Mouse (Mus musculus) liver, postnatal 0 days (tissue): ENCODE data around the gene Rhob. TPM values are rescaled to one million over a fixed set of nuclear protein-coding genes. Genes with fewer than 3 reads are reported as not detected.

ENCODE experiments used
- ATAC-seq: fragments of 200-750 bp; cut with Nextera tagmentation; 2 replicates; pipeline ENCODE4 v1.8.0; 2017; ENCODE audit warnings: mild to moderate bottlenecking, moderate library complexity
- DNase-seq: peaks from one replicate; pipeline ENCODE4 v3.0.0-alpha.2; 2016
- H3K27ac ChIP-seq: fragments of 300-500 bp; sonication (generic); 2 replicates; pipeline ENCODE4 v1.5.1; 2014; ENCODE audit warnings: antibody characterized with exemption, moderate library complexity, mild to moderate bottlenecking, low read depth
- H3K27me3 ChIP-seq: fragments of 300-500 bp; sonication (generic); 2 replicates; pipeline ENCODE4 v1.6.1; 2014; ENCODE audit warnings: low read length, control low read depth, mixed read lengths; ENCODE audit not compliant: insufficient read depth
- H3K36me3 ChIP-seq: fragments of 300-500 bp; sonication (generic); replicated peaks from 2 replicates; pipeline ENCODE4 v1.6.1; 2014; ENCODE audit warnings: mild to moderate bottlenecking, control low read depth, low read length, moderate library complexity, mixed read lengths; ENCODE audit not compliant: insufficient read depth
- H3K4me1 ChIP-seq: fragments of 300-500 bp; sonication (generic); 2 replicates; pipeline ENCODE4 v1.6.1; 2014; ENCODE audit warnings: antibody characterized with exemption, mild to moderate bottlenecking, control low read depth; ENCODE audit not compliant: insufficient read depth
- H3K4me2 ChIP-seq: fragments of 300-500 bp; sonication (generic); 2 replicates; pipeline ENCODE4 v1.6.1; 2014; ENCODE audit warnings: low read depth, mild to moderate bottlenecking, low read length, moderate library complexity, mixed read lengths
- H3K4me3 ChIP-seq: fragments of 300-500 bp; sonication (generic); 2 replicates; pipeline ENCODE4 v1.5.1; 2014; ENCODE audit warnings: low read depth, low read length
- H3K9ac ChIP-seq: fragments of 300-500 bp; sonication (generic); replicated peaks from 2 replicates; pipeline ENCODE4 v1.6.1; 2014; ENCODE audit warnings: mild to moderate bottlenecking, moderate library complexity
- H3K9me3 ChIP-seq: fragments of 300-500 bp; sonication (generic); 2 replicates; pipeline ENCODE4 v1.6.1; 2016; ENCODE audit warnings: mild to moderate bottlenecking, control low read depth, low read length, mixed read lengths
- CTCF ChIP-seq: sonication (generic); IDR thresholded peaks from 2 replicates; pipeline ENCODE4 v1.5.1; 2016; ENCODE audit warnings: antibody characterized with exemption, low read depth
- EP300 ChIP-seq: IDR thresholded peaks from 2 replicates; pipeline ENCODE4 v1.6.1; 2016; ENCODE audit warnings: antibody characterized with exemption, low read depth, mild to moderate bottlenecking
- WGBS: fragments of 180-500 bp; shearing (Covaris S2); extraction: QIAGEN DNeasy Blood & Tissue Kit; methylation state at CpG from one replicate; pipeline ENCODE4 v1.1.7; 2014; ENCODE audit not compliant: insufficient replicate concordance; 5-methylcytosine and 5-hydroxymethylcytosine counted together
- polyA plus RNA-seq: library from polyadenylated mRNA; unstranded; fragments of >200 nt; fragmentation: Nextera tagmentation; extraction: Ambion mirVana; gene quantifications from 2 replicates; pipeline ENCODE4 v1.2.1, GENCODE M21; 2015

The Rhob gene
- polyA plus RNA-seq, 1 experiment from 2014 or later = 6.9 TPM

- no peak overlapping the region for H3K27ac ChIP-seq
- ATAC-seq (no peak), DNase-seq (no peak)
- H3K9me3 ChIP-seq = no peaks in the 10 kb centered on the region
- TF ChIP-seq CTCF = no peak
- TF ChIP-seq EP300 = no peak
- no peak overlapping the region for H3K9ac ChIP-seq
- peaks cover 8% of the 10 kb centered on the region for H3K4me1 ChIP-seq
- H3K27me3 ChIP-seq = no peaks in the 10 kb centered on the region
- no peak overlapping the region for H3K4me2 ChIP-seq
- H3K4me3 ChIP-seq = no peak overlapping the region
- 73% methylated on average over 5 of the region's 5 CpGs for WGBS
- H3K36me3 ChIP-seq = no peaks in the 10 kb centered on the region
These were observed 37.5 kb upstream of the Rhob start for GRCm38 (mm10) chr12:8537291-8537690.

GRCm38 (mm10) chr12:8536221-8536965 is 36.6 kb upstream of the Rhob start:
- Histone ChIP-seq H3K4me3 (no peak overlapping the region), H3K27me3 (no peaks in the 10 kb centered on the region), H3K4me1 (peaks cover 8% of the 10 kb centered on the region), H3K27ac (no peak overlapping the region), H3K36me3 (no peaks in the 10 kb centered on the region), H3K4me2 (no peak overlapping the region), H3K9me3 (no peaks in the 10 kb centered on the region), H3K9ac (no peak overlapping the region)
- DNase-seq = no peak
- no peak for TF ChIP-seq CTCF
- no peak for TF ChIP-seq EP300
- WGBS = 74% methylated on average over 9 of the region's 9 CpGs
- ATAC-seq = no peak

DNA sequence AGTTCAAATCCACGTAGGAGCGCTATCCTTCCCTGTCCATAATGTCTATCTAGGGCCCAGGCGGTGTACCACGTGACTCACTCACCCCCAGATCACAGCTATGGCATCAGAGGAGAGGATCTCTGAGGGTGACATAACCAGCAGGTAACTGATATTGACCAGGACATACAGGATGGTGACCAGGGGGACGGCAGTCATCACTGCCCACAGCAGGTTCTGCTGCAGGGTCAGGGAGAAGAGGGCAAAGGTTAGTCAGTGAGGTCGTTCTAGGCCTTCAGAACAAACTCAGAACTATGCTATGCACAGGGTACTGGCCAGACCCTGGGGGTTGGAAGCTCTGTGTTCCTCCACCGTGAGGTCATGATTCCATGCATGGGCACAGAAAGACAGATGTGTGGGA is 35.8 kb upstream of the Rhob start:
- Histone ChIP-seq H3K36me3 (no peaks in the 10 kb centered on the region), H3K27me3 (no peaks in the 10 kb centered on the region), H3K4me1 (peaks cover 8% of the 10 kb centered on the region), H3K4me3 (no peak overlapping the region), H3K4me2 (no peak overlapping the region), H3K27ac (no peak overlapping the region), H3K9me3 (no peaks in the 10 kb centered on the region), H3K9ac (no peak overlapping the region)
- WGBS = 67% methylated on average over 7 of the region's 7 CpGs
- TF ChIP-seq EP300 (no peak), CTCF (no peak)
- no peak for DNase-seq
- no peak; the same call in 1 of the 2 replicates for ATAC-seq

DNA sequence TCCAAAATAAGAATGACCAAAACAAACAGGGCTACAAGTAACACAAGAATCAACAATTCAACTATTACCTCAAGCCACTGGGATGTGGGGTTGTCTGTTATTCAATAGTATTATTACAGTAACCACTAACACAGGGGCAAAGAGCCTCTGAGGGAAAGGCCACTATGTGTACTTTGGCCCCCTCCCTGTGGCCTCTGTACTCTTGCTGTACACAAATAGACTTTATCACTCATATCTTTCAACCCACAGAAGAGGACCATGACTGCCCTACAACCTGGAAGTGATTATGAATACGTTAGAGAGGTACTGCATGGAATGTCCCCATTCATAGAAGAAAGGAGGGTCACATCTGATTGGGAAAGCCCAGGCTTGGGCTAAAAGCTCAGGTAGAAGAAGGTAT is 35.1 kb upstream of the Rhob start:
- H3K36me3 ChIP-seq = no peaks in the 10 kb centered on the region
- no peak overlapping the region for H3K27ac ChIP-seq
- no peaks in the 10 kb centered on the region for H3K9me3 ChIP-seq
- no peak for TF ChIP-seq CTCF
- no peak for TF ChIP-seq EP300
- H3K27me3 ChIP-seq = no peaks in the 10 kb centered on the region
- no peak overlapping the region for H3K4me3 ChIP-seq
- H3K4me2 ChIP-seq = no peak overlapping the region
- 50% methylated on average over 1 of the region's 1 CpGs for WGBS
- DNase-seq (no peak), ATAC-seq (peak; percentile 33; the same call in 1 of the 2 replicates)
- H3K9ac ChIP-seq = no peak overlapping the region
- H3K4me1 ChIP-seq = peaks cover 7% of the 10 kb centered on the region

- no peak for DNase-seq
- H3K27me3 ChIP-seq = no peaks in the 10 kb centered on the region
- 61% methylated on average over 5 of the region's 5 CpGs for WGBS
- TF ChIP-seq EP300 (no peak), CTCF (no peak)
- no peak overlapping the region for H3K4me3 ChIP-seq
- H3K4me1 ChIP-seq = no peaks in the 10 kb centered on the region
- no peaks in the 10 kb centered on the region for H3K9me3 ChIP-seq
- H3K4me2 ChIP-seq = no peak overlapping the region
- no peak overlapping the region for H3K9ac ChIP-seq
- ATAC-seq = no peak
- no peak overlapping the region for H3K27ac ChIP-seq
- H3K36me3 ChIP-seq = no peaks in the 10 kb centered on the region
These were observed 28.0 kb upstream of the Rhob start for GRCm38 (mm10) chr12:8527770-8528169.

DNA sequence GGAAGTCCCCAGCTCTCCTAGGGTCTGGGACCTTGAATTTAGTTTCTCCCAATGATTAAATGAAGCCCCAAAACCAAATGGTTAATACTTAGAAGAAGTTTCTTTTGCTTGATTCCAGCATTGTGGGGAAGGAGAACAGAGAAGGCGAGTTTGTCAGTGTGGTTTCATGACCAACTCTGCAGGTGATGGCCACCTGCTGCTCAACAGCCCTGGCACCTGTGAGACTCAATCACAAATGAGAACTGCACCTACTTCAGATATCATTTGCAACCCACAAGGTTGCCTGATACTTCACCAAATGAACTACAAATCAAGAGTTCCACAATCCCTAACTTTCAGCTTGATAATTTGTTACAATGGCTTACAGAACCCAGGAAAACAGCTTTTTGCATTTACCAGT is 27.4 kb upstream of the Rhob start:
- Histone ChIP-seq H3K4me1 (peaks cover 2% of the 10 kb centered on the region; the same call in 1 of the 2 replicates), H3K27me3 (no peaks in the 10 kb centered on the region), H3K9ac (no peak overlapping the region), H3K9me3 (no peaks in the 10 kb centered on the region), H3K4me2 (no peak overlapping the region), H3K4me3 (no peak overlapping the region), H3K27ac (no peak overlapping the region), H3K36me3 (no peaks in the 10 kb centered on the region)
- 70% methylated on average over 1 of the region's 1 CpGs for WGBS
- DNase-seq (no peak), ATAC-seq (no peak)
- TF ChIP-seq EP300 (no peak), CTCF (no peak)
